Mouse (Mus musculus) spleen, postnatal 10 days (tissue): ENCODE data around the gene Btbd9.

ENCODE experiments used
- DNase-seq, 2 experiments: peaks; one replicate each; pipeline ENCODE4 v3.0.0; 2021 to 2022; ENCODE audit warnings: low spot score in 2 of 2

Gene Btbd9

GRCm38 (mm10) chr17:30280323-30281118, 295.8 kb downstream of the Btbd9 start:
- peak; percentile 15 to 52 for DNase-seq

- DNase-seq, result no peak
Observed at GRCm38 (mm10) chr17:30279684-30280083, 296.6 kb downstream of the Btbd9 start.

- DNase-seq, result no peak
Observed at GRCm38 (mm10) chr17:30278596-30279378, 297.5 kb downstream of the Btbd9 start.

- DNase-seq, result no peak
Observed at GRCm38 (mm10) chr17:30276477-30276876, 299.8 kb downstream of the Btbd9 start.

- no peak for DNase-seq
Observed at GRCm38 (mm10) chr17:30272769-30273168, 303.5 kb downstream of the Btbd9 start.

GRCm38 (mm10) chr17:30269136-30270063, 306.9 kb downstream of the Btbd9 start:
- DNase-seq, result no peak

- DNase-seq, result no peak
Observed at GRCm38 (mm10) chr17:30268456-30268855, 307.8 kb downstream of the Btbd9 start.

- no peak for DNase-seq
Observed at GRCm38 (mm10) chr17:30267432-30267973, 308.8 kb downstream of the Btbd9 start.

GRCm38 (mm10) chr17:30263535-30263934, 312.8 kb downstream of the Btbd9 start:
- no peak for DNase-seq

- DNase-seq, result no peak
Observed at GRCm38 (mm10) chr17:30262943-30263342, 313.3 kb downstream of the Btbd9 start.

GRCm38 (mm10) chr17:30262440-30262839, 313.8 kb downstream of the Btbd9 start:
- no peak for DNase-seq

- no peak for DNase-seq
Observed at GRCm38 (mm10) chr17:30261983-30262340, 314.3 kb downstream of the Btbd9 start.

- DNase-seq, result no peak
Observed at GRCm38 (mm10) chr17:30261307-30261982, 314.8 kb downstream of the Btbd9 start.

- DNase-seq, result no peak
Observed at GRCm38 (mm10) chr17:30260641-30261306, 315.5 kb downstream of the Btbd9 start.

GRCm38 (mm10) chr17:30259938-30260337, 316.4 kb downstream of the Btbd9 start:
- DNase-seq, result no peak

GRCm38 (mm10) chr17:30258480-30258879, 317.8 kb downstream of the Btbd9 start:
- DNase-seq, result no peak

GRCm38 (mm10) chr17:30255928-30256560, 320.2 kb downstream of the Btbd9 start:
- DNase-seq, result no peak

GRCm38 (mm10) chr17:30253924-30254323, 322.4 kb downstream of the Btbd9 start:
- DNase-seq, result no peak

- no peak for DNase-seq
Observed at GRCm38 (mm10) chr17:30253028-30253427, 323.3 kb downstream of the Btbd9 start.

GRCm38 (mm10) chr17:30245308-30245706, 331.0 kb downstream of the Btbd9 start:
- no peak for DNase-seq
